In the genomic region with DNA sequence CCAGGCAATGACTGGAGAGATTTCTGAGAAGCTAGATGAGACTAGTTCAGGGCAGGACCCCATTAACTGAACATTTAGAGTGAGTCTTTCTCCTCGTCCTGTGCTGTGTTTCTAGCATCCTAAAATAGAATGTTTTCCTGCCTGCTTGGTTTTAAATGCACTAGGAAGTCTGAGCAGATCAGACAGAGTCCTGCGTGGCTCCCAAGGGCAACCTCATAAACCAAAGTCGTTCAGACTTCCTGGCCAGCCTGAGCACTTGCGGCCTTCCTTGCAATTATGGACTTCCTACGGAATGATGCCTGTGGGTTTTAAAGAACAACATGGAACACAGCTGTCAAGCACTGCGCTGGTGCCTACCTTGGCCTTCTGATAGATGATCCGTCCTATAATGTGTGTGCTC, we compare ENCODE assay signal across 12 mouse cellular contexts.
DNase-seq lines count a peak whose midpoint lies in the region; ATAC-seq and TF ChIP-seq lines count a peak whose summit lies in the region.
"Had no signal": no experiment of that assay in that cellular context is flagged by ENCODE, and none has a peak within 500 bp of the region (broad histone marks: within the 10 kb centered on the region; RNA-seq: fewer than 3 reads in every experiment).

No protein-coding gene starts in this region.

- H3K4me2 ChIP-seq in heart, embryonic 13.5 days: no peak overlapping the region
- no peak overlapping the region for H3K4me2 ChIP-seq in embryonic facial prominence, embryonic 11.5 days (ENCODE audit: low read depth, low read length)
- H3K4me2 ChIP-seq: forebrain, embryonic 15.5 days; hindbrain, embryonic 13.5 days had no signal

- TF ChIP-seq CTCF in C2C12 (IDR thresholded peaks at IDR 0.05; ENCODE audit: control insufficient read depth, insufficient read depth, insufficient read length): no peak

- H3K27me3 ChIP-seq in heart, embryonic 13.5 days (replicated peaks): no peaks in the 10 kb centered on the region
- no peaks in the 10 kb centered on the region for H3K27me3 ChIP-seq in C2C12 (ENCODE audit: control insufficient read depth, insufficient read depth, insufficient read length)
- no peaks in the 10 kb centered on the region for H3K27me3 ChIP-seq in embryonic facial prominence, embryonic 11.5 days (ENCODE audit: control insufficient read depth, insufficient read depth, low read length)
- H3K27me3 ChIP-seq: forebrain, embryonic 15.5 days; hindbrain, embryonic 13.5 days had no signal

- no peak for ATAC-seq in heart, embryonic 13.5 days (ENCODE audit: extremely low read depth, insufficient number of reproducible peaks, low FRiP score, low TSS enrichment)
- no peak for ATAC-seq in embryonic facial prominence, embryonic 11.5 days (replicated peaks; ENCODE audit: insufficient number of reproducible peaks, low FRiP score, low TSS enrichment, low read depth)
- ATAC-seq: forebrain, embryonic 15.5 days had no signal

- H3K79me3 ChIP-seq in C2C12 (ENCODE audit: low read depth): no peaks in the 10 kb centered on the region

- no peaks in the 10 kb centered on the region; the same call in 1 of the 2 replicates for H3K9me3 ChIP-seq in heart, embryonic 13.5 days
- no peaks in the 10 kb centered on the region for H3K9me3 ChIP-seq in embryonic facial prominence, embryonic 11.5 days (replicated peaks; ENCODE audit: control insufficient read depth, low read length)
- H3K9me3 ChIP-seq: forebrain, embryonic 15.5 days; hindbrain, embryonic 13.5 days had no signal

- peaks cover 13% of the 10 kb centered on the region for H3K36me3 ChIP-seq in heart, embryonic 13.5 days
- no peaks in the 10 kb centered on the region for H3K36me3 ChIP-seq in C2C12 (ENCODE audit: control insufficient read depth, insufficient read depth)
- H3K36me3 ChIP-seq in embryonic facial prominence, embryonic 11.5 days (replicated peaks; ENCODE audit: control insufficient read depth, insufficient read depth, low read depth, low read length): no peaks in the 10 kb centered on the region
- H3K36me3 ChIP-seq: forebrain, embryonic 15.5 days; hindbrain, embryonic 13.5 days had no signal

- no peak overlapping the region for H3K9ac ChIP-seq in heart, embryonic 13.5 days
- no peak overlapping the region for H3K9ac ChIP-seq in embryonic facial prominence, embryonic 11.5 days (replicated peaks; ENCODE audit: low read length)
- H3K9ac ChIP-seq: forebrain, embryonic 15.5 days; hindbrain, embryonic 13.5 days had no signal

- 45% methylated on average over 7 of the region's 7 CpGs for WGBS in heart, embryonic 13.5 days
- WGBS in embryonic facial prominence, embryonic 11.5 days: 47% methylated on average over 7 of the region's 7 CpGs

- DNase-seq in heart, adult 11 months: no peak
- peak; percentile 8 for DNase-seq in embryonic facial prominence, embryonic 11.5 days (ENCODE audit: low spot score)
- peak; percentile 5 to 29 for DNase-seq in kidney, postnatal 4 days
- no peak for DNase-seq in yolk sac, embryonic 10.5 days (ENCODE audit: low spot score)
- no peak for DNase-seq in spleen, postnatal 36 days (ENCODE audit: low spot score in 2 of 2)
- DNase-seq: cerebellum, postnatal 10 days; thymus, postnatal 14 days had no signal

- peak overlapping the region; percentile 73 for H3K27ac ChIP-seq in heart, embryonic 13.5 days (replicated peaks)
- no peak overlapping the region for H3K27ac ChIP-seq in embryonic facial prominence, embryonic 11.5 days (replicated peaks; ENCODE audit: low read depth, low read length)
- H3K27ac ChIP-seq: forebrain, embryonic 15.5 days; hindbrain, embryonic 13.5 days; macrophage had no signal

- peaks cover 34% of the 10 kb centered on the region for H3K4me1 ChIP-seq in heart, embryonic 13.5 days
- no peaks in the 10 kb centered on the region for H3K4me1 ChIP-seq in embryonic facial prominence, embryonic 11.5 days (ENCODE audit: control insufficient read depth, insufficient read depth, low read length)
- H3K4me1 ChIP-seq: forebrain, embryonic 15.5 days had no signal

- H3ac ChIP-seq in C2C12 (ENCODE audit: control insufficient read depth, insufficient read length, low read depth): no peak overlapping the region

- H3K4me3 ChIP-seq in heart, embryonic 13.5 days: no peak overlapping the region
- H3K4me3 ChIP-seq in C2C12 (ENCODE audit: insufficient read depth, poor library complexity, severe bottlenecking): no peak overlapping the region
- no peak overlapping the region for H3K4me3 ChIP-seq in embryonic facial prominence, embryonic 11.5 days (ENCODE audit: low read depth, low read length)
- H3K4me3 ChIP-seq: forebrain, embryonic 15.5 days; hindbrain, embryonic 13.5 days had no signal

- H3K79me2 ChIP-seq in C2C12 (ENCODE audit: control insufficient read depth, insufficient read depth): no peaks in the 10 kb centered on the region

TF ChIP-seq in C2C12, 6 proteins besides CTCF, POLR2A, EP300 and RAD21:
- TF ChIP-seq MYOD1 (IDR thresholded peaks at IDR 0.05; ENCODE audit: control insufficient read depth, insufficient read length, low read depth) (peak; percentile 23), CEBPB (IDR thresholded peaks at IDR 0.05; ENCODE audit: low read depth) (no peak), MAX (IDR thresholded peaks at IDR 0.05) (no peak)
TF ChIP-seq in C2C12: peak in this region for 1.

Comparison
In these comparisons a context has a peak if more than half of its experiments do, and no peak if none do; other contexts are left out.
1. DNase-seq: peak in embryonic facial prominence, embryonic 11.5 days (single experiment) and kidney, postnatal 4 days (2 of 2); none in heart, adult 11 months (single experiment), yolk sac, embryonic 10.5 days (single experiment) and spleen, postnatal 36 days (0 of 2).